Mouse (Mus musculus): ENCODE measurements around the gene Neb. TPM values are rescaled to one million over a fixed set of nuclear protein-coding genes. Genes with fewer than 3 reads are reported as not detected.

The Neb gene
- total RNA-seq, 1 experiment from 2014 or later, result 8.5 TPM

DNA sequence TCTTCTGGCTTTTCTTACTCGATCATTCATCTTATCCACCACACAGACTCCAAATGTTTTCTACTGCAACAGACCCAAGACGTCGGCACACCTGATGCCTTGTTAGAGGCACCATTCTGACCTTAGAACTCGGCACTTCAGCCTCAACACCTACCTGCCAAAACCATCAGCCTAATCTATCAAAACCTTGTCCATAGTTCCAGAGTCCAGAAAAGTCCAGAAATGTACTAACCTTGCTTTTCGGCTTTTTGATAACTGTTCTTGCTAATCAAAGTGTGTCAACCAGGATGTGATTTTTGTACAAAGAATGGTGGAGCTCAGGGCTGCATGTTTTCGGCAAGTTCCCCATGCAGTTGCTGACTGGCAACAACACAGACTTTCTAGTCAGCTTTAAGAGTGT, 3.6 kb downstream of the Neb start:
- DNase-seq, result no peak

- no peak for DNase-seq
Observed at GRCm38 (mm10) chr2:52372480-52372879, 5.8 kb downstream of the Neb start.

DNA sequence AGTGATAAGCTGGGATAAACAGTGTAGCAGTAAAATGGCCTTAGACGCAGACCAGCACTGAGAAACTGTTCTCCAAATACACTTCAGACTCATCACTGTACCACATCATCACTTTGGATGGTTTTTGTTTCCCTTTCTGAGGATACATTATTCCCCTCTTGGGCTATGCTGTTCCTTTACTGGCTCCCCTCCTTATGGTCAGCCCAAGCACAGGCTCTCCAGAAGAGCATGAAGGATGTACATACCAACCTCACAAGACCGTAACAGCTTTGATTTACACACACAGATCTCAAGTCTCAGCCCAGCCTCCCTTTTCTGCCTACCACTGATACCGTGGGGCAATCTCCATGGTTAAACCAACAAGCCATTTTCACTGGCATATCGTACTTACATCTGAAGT, 6.2 kb downstream of the Neb start:
- no peak for DNase-seq

- peak; percentile 76 for DNase-seq
Observed at GRCm38 (mm10) chr2:52371066-52371465, 7.2 kb downstream of the Neb start.

DNA sequence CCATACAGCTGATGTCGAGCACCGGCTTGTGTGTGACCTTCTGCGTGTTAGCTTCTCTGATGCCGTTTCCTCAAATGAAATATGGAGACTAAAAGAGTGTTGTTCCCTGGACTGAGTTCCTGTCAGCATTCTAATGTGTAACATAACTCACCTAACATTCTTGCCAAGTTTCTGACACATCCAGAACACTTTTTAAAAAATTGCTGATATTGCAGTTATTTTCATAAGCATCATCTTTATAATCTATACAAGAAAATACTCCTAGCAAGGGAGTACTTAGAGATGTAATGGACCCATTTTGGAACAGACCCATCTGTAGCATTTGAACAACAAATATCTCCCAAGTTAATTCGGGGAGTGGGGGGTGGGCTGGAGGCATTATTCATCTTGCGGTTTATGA, 8.7 kb downstream of the Neb start:
- DNase-seq, result no peak

DNA sequence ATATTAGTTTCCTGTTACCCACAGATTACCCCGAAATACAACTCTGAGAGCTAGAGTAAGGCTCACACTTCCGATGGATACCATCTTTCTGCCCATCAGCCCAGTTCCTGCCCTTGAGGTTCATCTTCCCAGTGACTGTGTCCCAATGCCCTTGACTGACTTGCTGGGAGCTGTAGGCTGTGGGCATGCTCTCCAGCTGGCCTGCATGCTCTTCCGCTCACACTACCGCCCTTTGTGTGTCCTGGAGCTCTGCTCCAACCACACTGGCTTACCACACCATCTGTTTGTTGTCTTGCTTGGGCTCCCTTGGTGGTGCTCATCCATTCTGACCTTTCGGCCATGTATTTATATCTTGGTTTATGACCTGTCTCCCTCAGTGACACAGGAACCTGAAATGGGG, 10.6 kb downstream of the Neb start:
- DNase-seq, result no peak

GRCm38 (mm10) chr2:52367248-52367647, 11.0 kb downstream of the Neb start:
- DNase-seq, result peak; percentile 2

- DNase-seq, result no peak
Observed at GRCm38 (mm10) chr2:52361086-52361485, 17.2 kb downstream of the Neb start.

DNA sequence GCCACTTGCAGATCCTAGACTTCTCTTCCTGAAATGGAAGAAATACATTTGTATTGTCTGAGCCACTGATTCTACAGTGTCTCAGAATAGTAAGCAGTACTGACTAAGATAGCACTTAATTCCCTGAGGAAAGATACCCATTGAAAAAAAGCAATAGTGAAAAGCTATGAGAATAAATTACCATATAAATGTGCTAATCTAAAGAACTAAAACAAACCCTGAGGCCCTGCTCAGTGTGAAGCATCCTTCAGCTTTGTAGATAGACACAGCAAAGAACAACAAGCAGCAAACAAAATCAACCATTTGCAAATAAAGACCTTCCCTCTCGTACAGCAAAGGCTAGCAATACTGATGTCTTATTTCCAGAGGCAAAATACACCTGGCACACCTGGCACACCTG, 18.6 kb downstream of the Neb start:
- DNase-seq, result no peak

GRCm38 (mm10) chr2:52358156-52358555, 20.1 kb downstream of the Neb start:
- no peak for DNase-seq

DNA sequence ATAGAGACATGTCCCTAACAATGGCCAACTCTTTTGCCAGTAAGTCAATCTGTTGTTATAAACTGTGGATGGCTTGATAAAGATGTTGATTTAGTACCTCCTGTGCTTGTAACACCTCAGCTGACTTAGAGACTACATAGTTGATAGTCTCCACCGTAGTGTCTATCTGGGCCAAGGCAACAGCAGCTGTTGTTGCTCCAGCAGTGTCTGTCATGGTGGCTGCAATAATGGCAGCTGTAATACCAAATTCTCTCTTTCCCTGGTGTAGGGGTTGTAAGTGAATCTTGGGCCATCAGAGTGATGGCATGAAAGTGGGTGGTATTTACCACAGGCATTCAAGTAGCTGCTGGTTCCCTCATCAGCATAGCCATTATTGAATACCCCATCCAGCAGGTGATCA, 27.2 kb downstream of the Neb start:
- no peak for DNase-seq

DNA sequence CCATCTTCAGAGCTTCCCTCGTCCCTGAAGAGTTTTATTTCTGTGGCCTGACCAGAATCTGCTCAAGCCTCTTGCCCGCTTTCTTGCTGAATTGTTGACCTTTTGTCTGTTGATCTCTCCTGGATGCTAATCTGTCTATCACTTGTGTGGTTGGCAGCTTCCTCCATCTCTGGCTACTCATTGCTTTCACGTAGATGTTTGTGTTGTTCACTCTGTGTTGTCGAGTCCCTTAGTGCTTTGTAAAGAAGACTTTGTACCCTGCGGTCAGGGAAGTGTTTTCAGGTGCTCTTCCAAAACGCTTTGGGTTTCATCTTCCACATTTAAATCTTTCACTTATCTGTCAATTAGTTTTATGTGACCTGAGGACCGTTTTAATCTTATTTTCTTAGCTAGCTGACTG, 37.3 kb downstream of the Neb start:
- DNase-seq, result no peak

DNA sequence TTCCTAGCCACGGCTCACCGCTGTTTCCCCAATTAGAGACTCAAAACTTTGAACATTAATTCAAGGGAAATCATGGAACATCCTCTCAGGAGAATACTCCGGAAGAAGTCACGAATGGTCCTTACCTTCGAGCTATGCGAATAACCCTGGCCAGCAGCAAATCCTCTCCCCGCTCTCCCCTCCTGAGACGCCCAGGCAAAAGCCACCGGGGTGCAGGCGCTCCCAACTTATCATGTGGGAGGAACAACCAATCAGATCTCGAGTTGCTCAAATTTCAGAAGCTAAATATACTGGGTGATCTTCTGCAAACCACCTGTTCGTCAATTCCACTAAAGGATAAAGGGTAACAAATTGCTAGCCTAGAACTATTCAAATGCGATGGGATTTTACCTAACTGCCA, 42.7 kb downstream of the Neb start:
- DNase-seq, result no peak

DNA sequence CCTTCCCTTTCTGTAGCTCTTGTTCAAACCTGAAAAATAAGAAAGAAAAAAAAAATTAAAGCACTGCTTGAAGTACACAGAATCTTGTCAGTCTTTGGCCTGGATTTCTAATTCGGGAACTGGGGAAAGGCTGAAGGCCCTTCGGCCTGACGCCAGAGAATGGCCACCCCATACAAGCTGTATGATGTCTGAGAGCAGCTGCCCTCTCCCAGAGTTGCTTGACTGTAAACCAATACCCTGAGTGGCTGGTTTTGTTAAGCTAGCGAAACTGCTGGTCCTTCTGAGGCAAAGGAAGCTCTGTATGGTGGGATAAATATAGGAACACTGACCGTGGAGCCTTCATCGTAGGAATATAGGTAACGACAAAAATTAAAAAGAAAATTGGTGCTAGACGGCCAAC, 43.2 kb downstream of the Neb start:
- DNase-seq, result no peak

DNA sequence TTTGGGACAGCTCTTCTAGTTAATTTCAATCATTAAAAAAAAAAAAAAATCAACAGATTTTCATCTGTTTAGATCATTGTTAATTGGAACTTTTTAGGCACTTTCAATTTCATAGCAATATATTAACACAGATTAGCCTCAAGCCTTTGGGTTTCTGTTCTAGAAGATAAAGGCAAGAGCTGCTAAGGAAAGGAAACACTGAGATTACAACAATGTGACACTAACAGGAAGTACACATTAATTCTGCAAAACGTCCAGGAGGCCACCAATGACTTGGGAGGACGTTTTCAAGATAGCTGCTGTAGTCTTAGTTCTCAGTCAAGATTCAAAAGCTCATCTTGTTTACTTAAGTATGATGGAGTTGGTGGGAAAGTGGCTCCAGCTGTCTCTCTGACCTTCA, 44.7 kb downstream of the Neb start:
- no peak for DNase-seq

DNA sequence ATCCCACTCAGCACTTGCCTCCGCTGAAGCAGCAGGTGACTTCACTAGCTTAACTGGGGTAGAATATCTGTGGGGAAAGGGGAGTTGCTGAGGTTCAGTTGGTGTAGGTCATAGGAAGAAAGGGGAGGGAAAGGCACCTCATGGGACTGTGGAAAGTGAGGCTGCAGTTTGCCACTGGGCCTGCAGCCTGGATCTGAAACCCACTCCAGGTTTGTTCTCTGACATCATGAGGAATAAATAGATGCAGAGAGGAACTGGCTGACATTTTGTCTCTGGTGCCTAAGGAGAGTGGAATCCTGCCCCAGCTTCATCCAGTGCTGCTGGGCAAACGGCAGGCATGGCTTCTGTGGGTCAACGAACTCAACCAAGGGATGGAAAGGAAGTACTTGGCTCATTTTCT, 46.5 kb downstream of the Neb start:
- DNase-seq, result no peak

DNA sequence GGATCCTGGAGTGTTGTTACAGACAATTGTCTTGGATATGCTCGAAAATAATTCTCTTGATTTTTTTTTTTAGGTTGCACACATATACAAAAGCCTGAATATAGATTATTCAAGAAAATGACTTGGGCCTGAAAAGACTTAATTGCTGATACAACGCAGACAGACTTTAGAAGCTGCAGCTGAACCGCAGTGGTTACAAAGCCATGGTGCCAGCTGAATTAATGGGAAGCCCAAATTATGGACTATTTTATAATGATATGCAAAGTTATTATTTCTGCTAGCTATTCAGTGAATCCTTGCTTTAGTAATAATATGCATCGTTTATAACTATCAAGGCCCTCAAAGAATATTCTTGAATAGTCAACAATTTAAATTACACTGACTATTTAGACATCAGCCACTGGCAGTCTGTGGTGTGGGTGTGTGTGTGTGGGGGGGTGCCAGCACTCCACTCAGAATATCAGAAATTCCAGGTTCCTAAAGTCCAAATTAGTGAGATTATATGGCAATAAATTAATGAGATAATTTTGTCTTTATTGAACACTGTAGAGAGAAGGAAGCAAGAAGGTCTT, 50.9 kb downstream of the Neb start:
- DNase-seq, result no peak

- no peak for DNase-seq
Observed at GRCm38 (mm10) chr2:52321866-52322265, 56.4 kb downstream of the Neb start.

- no peak for DNase-seq
Observed at GRCm38 (mm10) chr2:52320175-52320574, 58.1 kb downstream of the Neb start.

DNA sequence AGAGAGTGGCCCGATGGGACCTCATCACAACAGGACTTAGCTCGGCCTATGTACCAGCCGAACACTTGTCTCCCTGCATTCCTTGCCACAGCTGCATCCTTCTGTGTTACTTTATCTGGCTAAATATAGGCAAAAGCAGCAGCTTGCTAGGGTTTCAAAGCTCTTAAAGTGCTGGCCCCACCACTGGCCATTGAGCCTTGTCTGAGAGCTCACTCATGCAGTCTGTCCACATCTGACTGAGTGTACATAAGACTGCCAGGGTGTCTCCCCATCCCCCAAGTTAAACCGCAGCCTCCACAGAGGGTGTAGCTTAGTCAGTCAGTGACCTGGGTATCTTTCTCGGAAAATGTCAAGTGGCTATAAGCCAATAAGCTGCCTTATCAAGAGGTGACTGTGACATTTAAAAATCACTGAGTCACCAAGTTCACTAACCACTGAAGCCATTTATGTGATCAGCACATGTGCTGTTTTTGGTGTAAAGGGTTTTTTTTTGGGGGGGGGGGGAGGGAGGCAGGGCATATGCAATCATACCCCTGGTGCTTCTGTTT, 59.2 kb downstream of the Neb start:
- peak; percentile 52 for DNase-seq

DNA sequence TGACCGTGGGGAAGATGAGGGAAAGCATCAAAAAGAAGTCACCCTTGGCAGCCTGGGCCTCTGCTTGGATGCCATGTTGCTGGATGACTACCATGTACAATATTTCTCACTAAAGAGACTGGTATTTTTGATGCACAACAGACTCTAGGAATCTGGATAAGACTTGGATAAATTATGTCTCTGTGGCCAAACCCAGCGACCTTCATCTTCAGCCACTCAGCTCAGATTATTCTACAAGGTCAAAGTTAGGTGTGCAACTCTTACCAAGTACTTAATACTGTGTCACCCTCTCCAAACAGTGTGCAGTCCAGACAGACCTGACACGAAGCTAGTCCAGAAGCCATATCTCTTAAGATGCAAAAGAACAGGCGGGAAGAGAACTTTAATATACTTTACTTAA, 60.8 kb downstream of the Neb start:
- no peak for DNase-seq

- DNase-seq, result no peak
Observed at GRCm38 (mm10) chr2:52315737-52316136, 62.5 kb downstream of the Neb start.

DNA sequence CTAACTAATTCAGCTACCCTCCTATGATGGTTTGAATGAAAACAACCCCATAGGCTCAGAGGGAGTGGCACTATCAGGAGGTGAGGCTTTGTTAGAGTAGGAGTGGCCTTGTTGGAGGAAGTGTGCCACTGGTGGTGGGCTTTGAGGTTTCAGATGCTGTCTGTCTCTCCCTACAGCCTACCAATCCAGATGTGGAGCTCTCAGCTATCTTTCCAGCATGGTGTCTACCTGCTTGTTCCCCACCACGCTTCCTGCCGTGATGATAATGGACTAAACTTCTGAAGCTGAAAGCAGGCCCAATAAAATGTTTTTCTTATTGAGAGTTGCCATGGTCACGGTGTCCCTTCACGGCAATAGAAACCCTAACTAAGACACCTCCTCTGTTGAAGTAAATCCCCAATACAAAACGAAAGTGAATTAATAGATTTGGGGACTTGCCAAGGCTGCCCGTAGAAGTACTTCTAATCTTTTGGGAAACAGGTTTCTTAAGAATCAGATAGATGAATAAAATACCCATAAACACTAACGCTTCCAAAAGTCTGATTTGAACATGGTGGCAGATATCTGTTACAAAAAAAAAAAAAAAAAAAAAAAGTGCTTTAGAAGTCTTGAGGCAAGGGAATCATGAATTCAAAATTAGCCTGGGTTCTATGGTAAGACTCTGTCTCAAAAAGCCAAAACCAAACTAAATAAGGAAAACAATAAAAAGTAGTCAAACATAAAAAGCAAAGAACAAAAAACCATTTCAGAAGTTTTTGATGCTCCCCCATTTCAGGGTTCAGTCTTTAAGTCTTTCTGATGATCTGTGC, 63.1 kb downstream of the Neb start:
- DNase-seq, result no peak

DNA sequence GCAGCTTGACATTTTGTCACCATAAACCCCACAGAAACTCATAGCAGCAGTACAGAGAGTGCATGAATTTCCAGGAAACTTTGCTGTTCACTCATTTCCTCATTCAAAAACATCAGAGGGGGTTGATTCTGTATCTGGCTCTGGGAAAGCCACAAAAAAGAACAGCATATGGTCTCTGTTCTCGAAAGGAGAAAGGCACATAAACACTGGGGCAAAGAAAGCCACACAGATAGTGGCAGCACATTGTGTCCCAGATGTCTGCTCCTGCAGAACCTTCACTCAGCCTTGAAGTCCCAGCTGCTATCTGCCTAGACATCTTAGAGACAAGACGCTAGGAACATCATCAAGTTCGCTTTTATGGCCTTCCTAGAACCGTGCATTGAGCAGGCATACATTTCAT, 67.5 kb downstream of the Neb start:
- DNase-seq, result no peak
